Mouse (Mus musculus) thymus, postnatal 4 days (tissue): Measurements from ENCODE around the gene Olfr147.
"Not testable (repeated sequence)": the region's sequence is repeated elsewhere in the genome, so short reads cannot be mapped to it uniquely, and the experiment has no call there.

ENCODE experiments used
- DNase-seq: peaks from one replicate; pipeline ENCODE4 v3.0.0; 2021

Gene Olfr147

GRCm38 (mm10) chr9:38401398-38401797 lies at the start of gene Olfr147:
TSS of gene Olfr147 (plus strand) at chr9:38401698.
- DNase-seq: no peak

GRCm38 (mm10) chr9:38366596-38366995 lies 34.9 kb upstream of the Olfr147 start, which contains the start of gene Olfr250:
TSS of gene Olfr250 (plus strand) at chr9:38366896.
- DNase-seq: no peak

- no peak for DNase-seq
Observed at GRCm38 (mm10) chr9:38376786-38377185, 24.7 kb upstream of the Olfr147 start, which contains the start of gene Olfr251. TSS of gene Olfr251 (plus strand) at chr9:38377086.

- not testable (repeated sequence) for DNase-seq
Observed at GRCm38 (mm10) chr9:38407502-38407901, 6.0 kb downstream of the Olfr147 start.

- DNase-seq: not testable (repeated sequence)
Observed at GRCm38 (mm10) chr9:38413502-38413901, 12.0 kb downstream of the Olfr147 start.

GRCm38 (mm10) chr9:38423801-38424200 lies 22.3 kb downstream of the Olfr147 start:
- no peak for DNase-seq

- DNase-seq: no peak
Observed at GRCm38 (mm10) chr9:38427026-38427425, 25.5 kb downstream of the Olfr147 start.

GRCm38 (mm10) chr9:38429155-38429554 lies 27.7 kb downstream of the Olfr147 start, which contains the start of gene Olfr901:
TSS of gene Olfr901 (plus strand) at chr9:38429455.
- DNase-seq: no peak

- no peak for DNase-seq
Observed at GRCm38 (mm10) chr9:38447352-38447751, 45.9 kb downstream of the Olfr147 start, which contains the start of gene Olfr902. TSS of gene Olfr902 (plus strand) at chr9:38447652.
